Mouse (Mus musculus) urinary bladder, adult 18-20 months (tissue): ENCODE data around the gene Ptpra.

ENCODE experiments used
- DNase-seq, 2 experiments: peaks; one replicate each; pipeline ENCODE4 v3.0.0; 2022; ENCODE audit warnings: low spot score in 2 of 2, mixed read lengths in 2 of 2

Gene Ptpra

DNA sequence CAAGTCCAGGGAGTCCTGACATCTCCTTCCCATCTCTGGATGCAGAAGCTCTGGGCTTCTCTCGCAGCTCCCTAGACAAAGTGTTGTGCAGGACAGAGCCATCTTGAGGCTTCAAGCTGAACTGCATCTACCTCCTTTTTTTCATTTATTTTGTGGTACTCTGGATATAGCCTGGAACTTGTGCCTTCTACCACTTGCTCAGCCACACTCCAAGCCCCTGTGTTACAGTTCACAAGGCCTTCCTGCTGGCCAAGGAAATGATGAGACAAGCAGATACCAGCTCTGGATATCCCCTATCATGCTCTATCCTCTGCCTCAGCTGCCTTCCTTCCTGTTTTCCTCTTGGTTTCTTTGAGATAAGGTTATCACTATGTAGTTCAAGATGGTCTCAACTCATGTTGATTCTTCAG, 147.5 kb downstream of the Ptpra start:
- DNase-seq = no peak

- DNase-seq = no peak
Observed at GRCm38 (mm10) chr2:130598399-130598798, 148.3 kb downstream of the Ptpra start.

GRCm38 (mm10) chr2:130602195-130602594, 152.1 kb downstream of the Ptpra start:
- DNase-seq = no peak
